Mouse (Mus musculus) testis, adult 2 months (tissue): Measurements from ENCODE around the gene Pdcd6ip.

Source experiments
- CTCF ChIP-seq: fragments of 200-500 bp; IDR thresholded peaks from 2 replicates; pipeline ENCODE4 v1.5.1; 2012; ENCODE audit warnings: low read depth, mild to moderate bottlenecking, inconsistent platforms, low read length, moderate library complexity; ENCODE audit not compliant: control insufficient read depth, insufficient read depth, insufficient replicate concordance
- POLR2A ChIP-seq: fragments of 200-500 bp; IDR thresholded peaks from 2 replicates; pipeline ENCODE4 v1.6.1; 2012; ENCODE audit warnings: low read depth, mild to moderate bottlenecking, inconsistent platforms, low read length, moderate library complexity; ENCODE audit not compliant: control insufficient read depth

DNA sequence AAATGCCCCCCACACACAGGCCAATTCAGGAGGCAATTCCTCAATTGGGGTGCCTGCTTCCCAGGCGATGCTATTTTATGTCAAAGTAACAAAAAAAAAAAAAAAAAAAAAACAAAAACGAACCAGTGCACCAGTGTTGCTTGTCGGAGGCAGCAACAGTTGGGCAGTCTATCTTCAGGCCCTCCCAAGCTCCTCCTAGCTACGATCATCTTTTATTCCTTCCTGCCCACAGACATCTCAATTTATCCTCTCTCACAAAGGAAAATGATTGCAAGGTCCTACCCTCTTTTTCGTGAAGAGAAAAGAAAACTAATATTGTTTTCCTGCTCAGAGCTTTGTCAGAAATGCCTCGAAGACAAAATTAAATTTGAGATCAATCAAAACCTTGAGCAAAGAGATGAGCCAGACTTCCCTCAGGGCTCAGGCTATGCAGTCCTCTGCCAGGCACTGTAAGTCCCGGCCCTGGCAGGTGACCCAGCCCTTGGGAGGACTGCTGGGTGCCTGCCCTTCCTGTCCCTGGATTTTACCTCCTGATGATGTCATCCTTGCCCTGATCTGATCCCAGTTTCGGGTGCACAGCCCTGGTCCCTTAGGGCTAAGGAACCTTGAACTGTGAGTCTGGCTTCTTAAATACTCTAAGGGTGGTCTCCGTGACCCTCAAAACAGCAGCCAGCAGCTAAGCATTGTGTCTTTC is 75.6 kb downstream of the Pdcd6ip start:
- TF ChIP-seq CTCF (no peak), POLR2A (no peak)
